Mouse (Mus musculus): Measurements from ENCODE around the gene Tln1. TPM values are rescaled to one million over a fixed set of nuclear protein-coding genes. Genes with fewer than 3 reads are reported as not detected.
"Not testable (repeated sequence)": the region's sequence is repeated elsewhere in the genome, so short reads cannot be mapped to it uniquely, and the experiment has no call there.

Gene Tln1
- polyA plus RNA-seq, 1 experiment = 225 TPM

DNA sequence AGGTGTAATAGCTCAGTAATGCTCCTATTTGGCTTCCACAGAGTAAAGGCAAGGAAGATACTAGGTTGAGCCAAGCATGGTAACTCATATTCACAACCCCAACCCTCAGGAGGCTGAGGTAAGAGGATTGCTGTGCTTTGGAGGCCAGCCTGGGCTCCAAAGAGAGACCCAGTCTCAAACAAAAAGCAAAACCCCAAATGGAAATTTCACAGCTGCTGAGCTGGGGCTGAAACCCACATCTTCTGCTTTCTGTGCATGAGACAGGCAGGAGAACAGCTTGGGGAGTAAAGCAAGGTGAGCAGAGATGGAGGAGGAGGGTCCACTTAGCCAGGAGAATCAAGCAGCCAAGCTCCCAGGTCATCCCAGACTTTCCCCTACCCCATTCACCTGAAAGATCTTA, 8.6 kb downstream of the Tln1 start:
- TF ChIP-seq POLR2AphosphoS2 (IDR thresholded peaks at IDR 0.05; ENCODE audit: insufficient read length, low read depth) (peak; percentile 25), REST (IDR thresholded peaks at IDR 0.05; ENCODE audit: insufficient read depth, insufficient read length) (no peak), CEBPB (IDR thresholded peaks at IDR 0.05; ENCODE audit: insufficient read depth, poor library complexity, severe bottlenecking) (no peak)
- no peak overlapping the region for H3K4me3 ChIP-seq
- peaks cover 78% of the 10 kb centered on the region for H3K36me3 ChIP-seq (ENCODE audit: control insufficient read depth, insufficient read depth)
- H3ac ChIP-seq (ENCODE audit: control insufficient read depth, insufficient read length) = no peak overlapping the region
- no peak overlapping the region for H3K4me2 ChIP-seq (ENCODE audit: low read depth)
- H3K79me2 ChIP-seq (ENCODE audit: control insufficient read depth, insufficient read depth) = peaks cover 28% of the 10 kb centered on the region
- no peaks in the 10 kb centered on the region for H3K27me3 ChIP-seq (ENCODE audit: control insufficient read depth, insufficient read depth, insufficient read length)

GRCm38 (mm10) chr4:43552437-43552836, 10.1 kb downstream of the Tln1 start:
- Histone ChIP-seq H3K4me3 (no peak overlapping the region), H3K79me2 (ENCODE audit: control insufficient read depth, insufficient read depth) (peaks cover 13% of the 10 kb centered on the region), H3K27me3 (ENCODE audit: control insufficient read depth, insufficient read depth, insufficient read length) (no peaks in the 10 kb centered on the region), H3K4me2 (ENCODE audit: low read depth) (no peak overlapping the region), H3K36me3 (ENCODE audit: control insufficient read depth, insufficient read depth) (peaks cover 84% of the 10 kb centered on the region), H3ac (ENCODE audit: control insufficient read depth, insufficient read length) (no peak overlapping the region)
- TF ChIP-seq E2F4 (IDR thresholded peaks at IDR 0.05; ENCODE audit: insufficient read depth) (no peak), MYOD1 (IDR thresholded peaks at IDR 0.05; ENCODE audit: control insufficient read depth in 1 of 3, insufficient read length in 2 of 3, low read depth in 2 of 3) (peak in 1 of 3 experiments; percentile 34), MAX (IDR thresholded peaks at IDR 0.05; ENCODE audit: low read depth) (no peak), MYOG (IDR thresholded peaks at IDR 0.05; ENCODE audit: control insufficient read depth in 1 of 3, insufficient read depth in 1 of 3, insufficient read length in 2 of 3, low read depth in 2 of 3) (no peak), REST (IDR thresholded peaks at IDR 0.05; ENCODE audit: insufficient read depth, insufficient read length) (no peak), TCF12 (IDR thresholded peaks at IDR 0.05; ENCODE audit: insufficient read depth, poor library complexity, severe bottlenecking) (no peak)

- H3K79me2 ChIP-seq (ENCODE audit: control insufficient read depth, insufficient read depth); H3ac ChIP-seq (ENCODE audit: control insufficient read depth, insufficient read length); H3K4me2 ChIP-seq (ENCODE audit: low read depth); H3K4me3 ChIP-seq; H3K27me3 ChIP-seq (ENCODE audit: control insufficient read depth, insufficient read depth, insufficient read length): not testable (repeated sequence)
- H3K36me3 ChIP-seq (ENCODE audit: control insufficient read depth, insufficient read depth) = peaks cover 87% of the 10 kb centered on the region
Measured at GRCm38 (mm10) chr4:43551854-43552253, 10.6 kb downstream of the Tln1 start.

DNA sequence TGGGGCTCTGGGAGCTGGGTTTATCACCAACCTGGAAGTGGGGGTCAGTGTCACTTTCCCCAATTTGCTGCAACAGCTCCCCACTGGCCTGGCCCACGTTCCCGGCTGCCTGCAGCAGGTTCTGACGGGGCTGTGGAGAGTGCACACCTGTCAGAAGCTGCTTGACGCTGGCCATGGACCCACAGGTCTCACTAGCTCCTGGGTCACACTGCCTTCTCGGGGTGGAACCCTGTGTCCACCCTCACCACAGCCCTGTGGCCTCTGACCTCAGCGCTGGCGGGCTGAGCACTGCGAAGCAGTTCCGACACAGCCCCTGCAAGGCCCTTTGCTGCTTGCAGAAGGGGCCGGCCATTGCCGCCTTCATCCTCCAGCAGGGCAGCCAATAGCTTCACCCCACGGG, 13.4 kb downstream of the Tln1 start:
- H3K36me3 ChIP-seq (ENCODE audit: control insufficient read depth, insufficient read depth) = peaks cover 81% of the 10 kb centered on the region

GRCm38 (mm10) chr4:43547160-43547559, 15.3 kb downstream of the Tln1 start:
- H3K27me3 ChIP-seq (ENCODE audit: control insufficient read depth, insufficient read depth, insufficient read length) = no peaks in the 10 kb centered on the region
- H3K36me3 ChIP-seq (ENCODE audit: control insufficient read depth, insufficient read depth) = peaks cover 81% of the 10 kb centered on the region
- H3K79me2 ChIP-seq (ENCODE audit: control insufficient read depth, insufficient read depth) = no peaks in the 10 kb centered on the region
- TF ChIP-seq REST (IDR thresholded peaks at IDR 0.05; ENCODE audit: insufficient read depth, insufficient read length) (no peak), CEBPB (IDR thresholded peaks at IDR 0.05; ENCODE audit: insufficient read depth, poor library complexity, severe bottlenecking) (no peak), MYOD1 (IDR thresholded peaks at IDR 0.05; ENCODE audit: control insufficient read depth in 1 of 3, insufficient read length in 2 of 3, low read depth in 2 of 3) (no peak), MYOG (IDR thresholded peaks at IDR 0.05; ENCODE audit: control insufficient read depth in 1 of 3, insufficient read depth in 1 of 3, insufficient read length in 2 of 3, low read depth in 2 of 3) (no peak), USF1 (IDR thresholded peaks at IDR 0.05; ENCODE audit: low read depth) (no peak), TCF12 (IDR thresholded peaks at IDR 0.05; ENCODE audit: insufficient read depth, poor library complexity, severe bottlenecking) (no peak), MAX (IDR thresholded peaks at IDR 0.05; ENCODE audit: low read depth) (no peak), POLR2A (IDR thresholded peaks at IDR 0.05; ENCODE audit: insufficient read length, low read depth) (no peak), SRF (IDR thresholded peaks at IDR 0.05; ENCODE audit: control insufficient read depth, insufficient read length, low read depth) (no peak), E2F4 (IDR thresholded peaks at IDR 0.05; ENCODE audit: insufficient read depth) (no peak), POLR2AphosphoS2 (IDR thresholded peaks at IDR 0.05; ENCODE audit: insufficient read length, low read depth) (no peak)
- no peak overlapping the region for H3K4me2 ChIP-seq (ENCODE audit: low read depth)
- H3K4me3 ChIP-seq = no peak overlapping the region
- no peak overlapping the region for H3ac ChIP-seq (ENCODE audit: control insufficient read depth, insufficient read length)

More for the DNA sequence above, 13.4 kb downstream of the Tln1 start:
- no peaks in the 10 kb centered on the region for H3K27me3 ChIP-seq (ENCODE audit: control insufficient read depth, insufficient read depth, insufficient read length)
- H3ac ChIP-seq (ENCODE audit: control insufficient read depth, insufficient read length) = no peak overlapping the region
- no peak overlapping the region for H3K4me3 ChIP-seq
- H3K4me2 ChIP-seq (ENCODE audit: low read depth) = no peak overlapping the region
- TF ChIP-seq TCF3 (IDR thresholded peaks at IDR 0.05; ENCODE audit: insufficient read length, low read depth) (no peak), TCF12 (IDR thresholded peaks at IDR 0.05; ENCODE audit: insufficient read depth, poor library complexity, severe bottlenecking) (no peak), MAX (IDR thresholded peaks at IDR 0.05; ENCODE audit: low read depth) (no peak), REST (IDR thresholded peaks at IDR 0.05; ENCODE audit: insufficient read depth, insufficient read length) (no peak), E2F4 (IDR thresholded peaks at IDR 0.05; ENCODE audit: insufficient read depth) (no peak), SRF (IDR thresholded peaks at IDR 0.05; ENCODE audit: control insufficient read depth, insufficient read length, low read depth) (no peak), MYOD1 (IDR thresholded peaks at IDR 0.05; ENCODE audit: control insufficient read depth in 1 of 3, insufficient read length in 2 of 3, low read depth in 2 of 3) (no peak), CEBPB (IDR thresholded peaks at IDR 0.05; ENCODE audit: insufficient read depth, poor library complexity, severe bottlenecking) (no peak), USF1 (IDR thresholded peaks at IDR 0.05; ENCODE audit: low read depth) (no peak), POLR2A (IDR thresholded peaks at IDR 0.05; ENCODE audit: insufficient read length, low read depth) (no peak), MYOG (IDR thresholded peaks at IDR 0.05; ENCODE audit: control insufficient read depth in 1 of 3, insufficient read depth in 1 of 3, insufficient read length in 2 of 3, low read depth in 2 of 3) (no peak), POLR2AphosphoS2 (IDR thresholded peaks at IDR 0.05; ENCODE audit: insufficient read length, low read depth) (no peak)
- H3K79me2 ChIP-seq (ENCODE audit: control insufficient read depth, insufficient read depth) = no peaks in the 10 kb centered on the region

Data from myocyte (in vitro differentiated cells).